Mouse (Mus musculus) stomach, embryonic 14.5 days (tissue): ENCODE measurements around the gene Fndc8. TPM values are rescaled to one million over a fixed set of nuclear protein-coding genes. Genes with fewer than 3 reads are reported as not detected.
A peak's percentile ranks its signal among the peaks of the same experiment; 100 is the strongest.
"Not testable (repeated sequence)": the region's sequence is repeated elsewhere in the genome, so short reads cannot be mapped to it uniquely, and the experiment has no call there.

ENCODE experiments used
- ATAC-seq: fragments of 200-750 bp; cut with Nextera tagmentation; 2 replicates; pipeline ENCODE4 v1.8.0; 2017; ENCODE audit warnings: low read depth, moderate TSS enrichment; ENCODE audit not compliant: insufficient number of reproducible peaks, insufficient read depth, low FRiP score
- H3K27ac ChIP-seq: fragments of 300-500 bp; sonication (generic); 2 replicates; pipeline ENCODE4 v1.5.1; 2014; ENCODE audit warnings: mild to moderate bottlenecking, low read length, moderate library complexity, mixed read lengths
- H3K27me3 ChIP-seq: fragments of 300-500 bp; sonication (generic); 2 replicates; pipeline ENCODE4 v1.6.1; 2014; ENCODE audit warnings: low read length, control low read depth, mixed read lengths; ENCODE audit not compliant: control insufficient read depth, insufficient read depth
- H3K36me3 ChIP-seq: fragments of 300-500 bp; sonication (generic); 2 replicates; pipeline ENCODE4 v1.6.1; 2014; ENCODE audit warnings: mild to moderate bottlenecking, control low read depth, low read length, moderate library complexity, mixed read lengths; ENCODE audit not compliant: control insufficient read depth, insufficient read depth
- H3K4me1 ChIP-seq: fragments of 300-500 bp; sonication (generic); 2 replicates; pipeline ENCODE4 v1.6.1; 2014; ENCODE audit warnings: low read length, control low read depth, mixed read lengths; ENCODE audit not compliant: control insufficient read depth, insufficient read depth
- H3K4me2 ChIP-seq: fragments of 300-500 bp; sonication (generic); replicated peaks from 2 replicates; pipeline ENCODE4 v1.6.1; 2014; ENCODE audit warnings: low read depth, low read length, control low read depth
- H3K4me3 ChIP-seq: fragments of 300-500 bp; sonication (generic); 2 replicates; pipeline ENCODE4 v1.5.1; 2014; ENCODE audit warnings: low read depth, low read length, control low read depth
- H3K9ac ChIP-seq: fragments of 300-500 bp; sonication (generic); replicated peaks from 2 replicates; pipeline ENCODE4 v1.6.1; 2014; ENCODE audit warnings: low read depth, mild to moderate bottlenecking, control low read depth, low read length, moderate library complexity, mixed read lengths
- H3K9me3 ChIP-seq: fragments of 300-500 bp; sonication (generic); 2 replicates; pipeline ENCODE4 v1.6.1; 2016; ENCODE audit warnings: low read depth, low read length, control low read depth; ENCODE audit not compliant: control insufficient read depth
- WGBS: fragments of 180-500 bp; shearing (Covaris S2); extraction: QIAGEN DNeasy Blood & Tissue Kit; methylation state at CpG from one replicate; pipeline ENCODE4 v1.1.7; 2014; 5-methylcytosine and 5-hydroxymethylcytosine counted together
- polyA plus RNA-seq: library from polyadenylated mRNA; unstranded; fragments of >200 nt; fragmentation: Nextera tagmentation; extraction: Ambion mirVana; gene quantifications from 2 replicates; pipeline ENCODE4 v1.2.1, GENCODE M21; 2014

Fndc8 gene
- polyA plus RNA-seq, 1 experiment from 2014 or later, result 0.12 TPM

- not testable (repeated sequence) for H3K4me1 ChIP-seq, H3K9me3 ChIP-seq, H3K9ac ChIP-seq, H3K27ac ChIP-seq, ATAC-seq, H3K36me3 ChIP-seq
- Histone ChIP-seq H3K4me2 (peak overlapping the region; percentile 91), H3K4me3 (peak overlapping the region; percentile 43), H3K27me3 (peaks cover 34% of the 10 kb centered on the region)
- WGBS, result 1% methylated on average over 71 of the region's 85 CpGs
These were observed 38.5 kb downstream of the Fndc8 start for GRCm38 (mm10) chr11:82930391-82930955.

DNA sequence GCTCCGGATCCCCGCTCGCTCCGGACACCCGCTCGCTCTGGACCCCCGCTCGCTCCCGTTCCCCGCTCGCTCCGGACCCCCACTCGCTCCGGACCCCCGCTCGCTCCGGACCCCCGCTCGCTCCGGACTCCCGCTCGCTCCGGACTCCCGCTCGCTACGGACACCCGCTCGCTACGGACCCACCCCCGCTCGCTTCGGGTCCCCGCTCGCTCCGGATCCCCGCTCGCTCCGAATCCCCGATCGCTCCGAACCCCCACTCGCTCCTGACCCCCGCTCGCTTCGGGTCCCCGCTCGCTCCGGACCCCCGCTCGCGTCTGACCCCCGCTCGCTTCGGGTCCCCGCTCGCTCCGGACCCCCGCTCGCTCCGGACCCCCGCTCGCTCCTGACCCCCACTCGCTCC, 39.2 kb downstream of the Fndc8 start:
- Histone ChIP-seq H3K4me3 (peak overlapping the region; percentile 43), H3K4me2 (peak overlapping the region; percentile 91), H3K27me3 (peaks cover 34% of the 10 kb centered on the region)
- under 1% methylated on average over 56 of the region's 63 CpGs for WGBS
- not testable (repeated sequence) for H3K9ac ChIP-seq, ATAC-seq, H3K4me1 ChIP-seq, H3K27ac ChIP-seq, H3K36me3 ChIP-seq, H3K9me3 ChIP-seq

GRCm38 (mm10) chr11:82931671-82932450, 39.9 kb downstream of the Fndc8 start:
- not testable (repeated sequence) for H3K9ac ChIP-seq, H3K4me1 ChIP-seq, H3K9me3 ChIP-seq, H3K27ac ChIP-seq, ATAC-seq, H3K36me3 ChIP-seq
- H3K4me3 ChIP-seq, result peak overlapping the region; percentile 43
- peak overlapping the region; percentile 91 for H3K4me2 ChIP-seq
- WGBS, result under 1% methylated on average over 116 of the region's 119 CpGs
- peaks cover 38% of the 10 kb centered on the region for H3K27me3 ChIP-seq

GRCm38 (mm10) chr11:82933186-82933585, 41.3 kb downstream of the Fndc8 start:
- ATAC-seq, result no peak
- H3K4me2 ChIP-seq, result peak overlapping the region; percentile 91
- H3K4me1 ChIP-seq, result no peaks in the 10 kb centered on the region
- H3K27me3 ChIP-seq, result peaks cover 36% of the 10 kb centered on the region
- H3K36me3 ChIP-seq, result no peaks in the 10 kb centered on the region
- WGBS, result 2% methylated on average over 17 of the region's 29 CpGs
- H3K27ac ChIP-seq, result no peak overlapping the region
- H3K9ac ChIP-seq, result no peak overlapping the region
- H3K4me3 ChIP-seq, result peak overlapping the region; percentile 43
- H3K9me3 ChIP-seq, result no peaks in the 10 kb centered on the region

GRCm38 (mm10) chr11:82943336-82943735, 51.4 kb downstream of the Fndc8 start:
- Histone ChIP-seq H3K4me3 (no peak overlapping the region), H3K36me3 (no peaks in the 10 kb centered on the region), H3K9me3 (no peaks in the 10 kb centered on the region), H3K27me3 (0 out of 2 replicates have a peak, but pooled peaks cover 3% of the 10 kb centered on the region), H3K9ac (no peak overlapping the region), H3K4me2 (no peak overlapping the region), H3K4me1 (no peaks in the 10 kb centered on the region), H3K27ac (no peak overlapping the region)
- 59% methylated on average over 6 of the region's 6 CpGs for WGBS
- no peak for ATAC-seq

DNA sequence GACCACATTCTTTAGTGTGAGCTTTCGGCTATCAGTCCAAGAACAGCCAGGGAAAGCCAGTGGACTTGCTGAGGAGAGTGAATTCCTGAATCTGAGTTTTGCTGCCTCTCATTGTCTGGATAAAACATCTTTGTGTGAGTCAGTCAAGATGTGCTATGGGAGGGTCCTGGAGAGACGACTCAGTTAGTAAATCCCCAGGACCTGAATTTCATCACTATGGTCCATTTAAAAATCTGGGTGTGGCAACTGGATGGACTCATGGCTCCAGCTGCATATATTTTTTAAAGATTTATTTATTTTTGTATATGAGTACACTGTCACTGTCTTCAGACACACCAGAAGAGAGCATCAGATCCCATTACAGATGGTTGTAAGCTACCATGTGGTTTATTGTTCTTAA, 53.7 kb downstream of the Fndc8 start:
- no peaks in the 10 kb centered on the region for H3K36me3 ChIP-seq
- H3K4me2 ChIP-seq, result no peak overlapping the region
- H3K27me3 ChIP-seq, result peaks cover 4% of the 10 kb centered on the region; the same call in 1 of the 2 replicates
- H3K4me1 ChIP-seq, result no peaks in the 10 kb centered on the region
- no peak for ATAC-seq
- no peak overlapping the region for H3K27ac ChIP-seq
- H3K4me3 ChIP-seq, result no peak overlapping the region
- no peak overlapping the region for H3K9ac ChIP-seq
- no peaks in the 10 kb centered on the region for H3K9me3 ChIP-seq
- WGBS, result 50% methylated on average over 2 of the region's 2 CpGs

- H3K9ac ChIP-seq, result no peak overlapping the region
- no peaks in the 10 kb centered on the region for H3K4me1 ChIP-seq
- no peaks in the 10 kb centered on the region for H3K9me3 ChIP-seq
- H3K27ac ChIP-seq, result no peak overlapping the region
- no peak overlapping the region for H3K4me2 ChIP-seq
- WGBS, result 51% methylated on average over 4 of the region's 4 CpGs
- H3K4me3 ChIP-seq, result no peak overlapping the region
- H3K27me3 ChIP-seq, result peaks cover 18% of the 10 kb centered on the region
- no peak for ATAC-seq
- H3K36me3 ChIP-seq, result no peaks in the 10 kb centered on the region
These were observed 55.5 kb downstream of the Fndc8 start for GRCm38 (mm10) chr11:82947457-82947856.

DNA sequence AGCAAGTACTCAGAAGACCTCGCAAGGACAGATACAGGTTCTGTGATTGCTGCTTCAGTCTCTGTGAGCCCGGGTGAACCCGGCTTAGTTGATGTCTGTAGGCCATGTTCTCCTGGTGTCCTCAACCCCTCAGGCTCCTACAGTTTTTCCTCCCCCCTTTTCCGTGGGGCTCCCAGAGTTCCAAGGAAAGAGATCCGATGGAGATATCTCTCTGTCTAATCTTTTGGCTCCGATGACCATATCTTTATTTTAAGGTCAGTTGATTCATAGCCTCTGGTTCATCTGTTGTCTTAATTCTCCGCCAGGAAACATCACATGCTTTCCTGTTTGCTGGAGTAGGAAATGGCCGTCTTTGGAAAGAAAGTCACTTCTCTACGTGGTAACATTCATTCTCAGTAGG, 57.1 kb downstream of the Fndc8 start:
- Histone ChIP-seq H3K9ac (no peak overlapping the region), H3K9me3 (no peaks in the 10 kb centered on the region), H3K36me3 (no peaks in the 10 kb centered on the region), H3K4me2 (no peak overlapping the region), H3K27ac (no peak overlapping the region), H3K4me3 (no peak overlapping the region), H3K4me1 (no peaks in the 10 kb centered on the region), H3K27me3 (peaks cover 18% of the 10 kb centered on the region)
- 85% methylated on average over 9 of the region's 9 CpGs for WGBS
- no peak for ATAC-seq
